13 mouse cellular contexts compared by ENCODE assay signal in genomic region chr7:127134821-127135447, GRCm38 (mm10). TPM values are rescaled to one million over a fixed set of nuclear protein-coding genes. Genes with fewer than 3 reads are reported as not detected.
DNase-seq lines count a peak whose midpoint lies in the region; ATAC-seq and TF ChIP-seq lines count a peak whose summit lies in the region.
"Had no signal": no experiment of that assay in that cellular context is flagged by ENCODE, and none has a peak within 500 bp of the region (broad histone marks: within the 10 kb centered on the region; RNA-seq: fewer than 3 reads in every experiment).

No protein-coding gene starts in this region.

- DNase-seq in G1E (ENCODE audit: low spot score) = no peak
- peak; percentile 62 for DNase-seq in thymus, adult 2 months
- no peak for DNase-seq in stomach, postnatal 0 days (ENCODE audit: low spot score)
- DNase-seq in frontal cortex, postnatal 36 days (ENCODE audit: low spot score in 2 of 2) = no peak
- DNase-seq in Muller cell, postnatal 12 days (ENCODE audit: inconsistent ontology term) = no peak
- DNase-seq: cerebellum, adult 2 months; gastrocnemius, postnatal 10 days; heart, postnatal 14 days; kidney, adult 2 months had no signal

- WGBS in thymus, adult 2 months = 16% methylated on average over 11 of the region's 11 CpGs
- WGBS in stomach, postnatal 0 days = 70% methylated on average over 11 of the region's 11 CpGs

- H3K9me3 ChIP-seq in G1E (replicated peaks) = no peaks in the 10 kb centered on the region
- H3K9me3 ChIP-seq in erythroblast, embryonic 14.5 days (ENCODE audit: control insufficient read depth, low read length) = no peaks in the 10 kb centered on the region
- no peaks in the 10 kb centered on the region for H3K9me3 ChIP-seq in stomach, postnatal 0 days (ENCODE audit: control insufficient read depth, low read length)
- H3K9me3 ChIP-seq: embryonic facial prominence, embryonic 15.5 days had no signal

- TF ChIP-seq EP300 in stomach, postnatal 0 days (optimal IDR thresholded peaks at IDR 0.05) = no peak

- ATAC-seq in G1E (ENCODE audit: extremely low read depth, insufficient number of reproducible peaks, low FRiP score, poor library complexity, severe bottlenecking) = no peak
- ATAC-seq in megakaryocyte-erythroid progenitor cell, adult 5-6 weeks (replicated peaks; ENCODE audit: low FRiP score, low TSS enrichment, poor library complexity, severe bottlenecking) = peak; percentile 40; the same call in 1 of the 2 replicates
- ATAC-seq in stomach, postnatal 0 days (ENCODE audit: low FRiP score, low TSS enrichment) = no peak

- H3K27me3 ChIP-seq in G1E (ENCODE audit: insufficient read depth, low read length) = no peaks in the 10 kb centered on the region
- no peaks in the 10 kb centered on the region for H3K27me3 ChIP-seq in erythroblast, embryonic 14.5 days (ENCODE audit: control insufficient read depth)
- no peaks in the 10 kb centered on the region for H3K27me3 ChIP-seq in thymus, adult 2 months (ENCODE audit: control insufficient read depth, insufficient read depth, low read length)
- no peaks in the 10 kb centered on the region for H3K27me3 ChIP-seq in stomach, postnatal 0 days (ENCODE audit: control insufficient read depth, insufficient read depth, low read length)
- H3K27me3 ChIP-seq: embryonic facial prominence, embryonic 15.5 days had no signal

- H3K4me2 ChIP-seq in stomach, postnatal 0 days (replicated peaks; ENCODE audit: low read depth) = no peak overlapping the region
- H3K4me2 ChIP-seq: embryonic facial prominence, embryonic 15.5 days had no signal

- H3K9ac ChIP-seq in stomach, postnatal 0 days (ENCODE audit: low read length) = no peak overlapping the region
- H3K9ac ChIP-seq: embryonic facial prominence, embryonic 15.5 days had no signal

- no peak for TF ChIP-seq POLR2A in thymus, adult 2 months (IDR thresholded peaks at IDR 0.05; ENCODE audit: control insufficient read depth, extremely low read depth, insufficient read depth, low read length, poor library complexity)

- H3K36me3 ChIP-seq in G1E (replicated peaks) = peaks cover 71% of the 10 kb centered on the region
- peaks cover 26% of the 10 kb centered on the region for H3K36me3 ChIP-seq in erythroblast, embryonic 14.5 days (ENCODE audit: control insufficient read depth)
- H3K36me3 ChIP-seq in thymus, adult 2 months (ENCODE audit: control insufficient read depth, insufficient read depth, low read length) = no peaks in the 10 kb centered on the region
- H3K36me3 ChIP-seq in stomach, postnatal 0 days (ENCODE audit: control insufficient read depth, insufficient read depth, low read length) = no peaks in the 10 kb centered on the region
- H3K36me3 ChIP-seq: embryonic facial prominence, embryonic 15.5 days had no signal

- peak overlapping the region; percentile 7; the same call in 1 of the 2 replicates for H3K27ac ChIP-seq in thymus, adult 2 months (ENCODE audit: control insufficient read depth, insufficient read depth, low read length)
- no peak overlapping the region for H3K27ac ChIP-seq in stomach, postnatal 0 days (replicated peaks)
- H3K27ac ChIP-seq: embryonic facial prominence, embryonic 15.5 days; macrophage had no signal

- no peak for TF ChIP-seq CTCF in G1E (IDR thresholded peaks at IDR 0.05; ENCODE audit: low read depth, low read length)
- TF ChIP-seq CTCF in thymus, adult 2 months (IDR thresholded peaks at IDR 0.05; ENCODE audit: borderline replicate concordance, control insufficient read depth, extremely low read depth, insufficient read depth, low read length, poor library complexity) = no peak
- TF ChIP-seq CTCF in stomach, postnatal 0 days (IDR thresholded peaks at IDR 0.05; ENCODE audit: low read depth) = no peak

- peak overlapping the region; percentile 75 for H3K4me3 ChIP-seq in G1E (ENCODE audit: low read depth, low read length)
- peak overlapping the region; percentile 13 for H3K4me3 ChIP-seq in erythroblast, embryonic 14.5 days (replicated peaks)
- peak overlapping the region; percentile 13 for H3K4me3 ChIP-seq in thymus, adult 2 months (ENCODE audit: control insufficient read depth, insufficient read depth, low read length)
- no peak overlapping the region for H3K4me3 ChIP-seq in stomach, postnatal 0 days (ENCODE audit: low read depth, low read length)
- H3K4me3 ChIP-seq: embryonic facial prominence, embryonic 15.5 days had no signal

- H3K4me1 ChIP-seq in G1E (ENCODE audit: insufficient read depth, low read depth, low read length) = peaks cover 85% of the 10 kb centered on the region
- peaks cover 65% of the 10 kb centered on the region for H3K4me1 ChIP-seq in erythroblast, embryonic 14.5 days (ENCODE audit: control insufficient read depth)
- H3K4me1 ChIP-seq in thymus, adult 2 months (replicated peaks; ENCODE audit: control insufficient read depth, insufficient read depth, low read length) = peaks cover 43% of the 10 kb centered on the region
- H3K4me1 ChIP-seq in stomach, postnatal 0 days (replicated peaks; ENCODE audit: control insufficient read depth, insufficient read depth) = no peaks in the 10 kb centered on the region
- H3K4me1 ChIP-seq: embryonic facial prominence, embryonic 15.5 days had no signal

RNA-seq across cellular contexts. Expression of gene Spn, which starts 2.7 kb away (rescaled TPM):
- 52.8 and 55.4 TPM in 2 replicates for total RNA-seq in G1E (2014; fragmentation: Nextera tagmentation)
- total RNA-seq in G1E (2017) = 251 and 278 TPM in 2 replicates
- polyA plus RNA-seq in G1E (2012) = 81.4 and 90.2 TPM in 2 replicates
- polyA plus RNA-seq in erythroblast, embryonic 14.5 days (2012) = 0.52 and 0.83 TPM in 2 replicates
- total RNA-seq in megakaryocyte-erythroid progenitor cell, adult 5-6 weeks (2014; fragmentation: Nextera tagmentation) = 134 and 142 TPM in 2 replicates
- 294 and 351 TPM in 2 replicates for total RNA-seq in megakaryocyte-erythroid progenitor cell, adult 5-6 weeks (2017)
- polyA plus RNA-seq in thymus, adult 2 months (2012; rRNA removed) = 135 and 157 TPM in 2 replicates
- polyA plus RNA-seq in stomach, postnatal 0 days (2015; fragmentation: Nextera tagmentation; extraction: Ambion mirVana) = 0.21 and 0.22 TPM in 2 replicates

RNA-seq across cellular contexts. Expression of gene Qprt, which starts 12.9 kb away (rescaled TPM):
- total RNA-seq in G1E (2014; fragmentation: Nextera tagmentation) (4.5 and 8.0 TPM in 2 replicates), G1E (2017) (2.0 and 3.7 TPM in 2 replicates)
- 1.2 and 1.9 TPM in 2 replicates for polyA plus RNA-seq in G1E (2012)
- polyA plus RNA-seq in erythroblast, embryonic 14.5 days (2012) = 0.12 and 0.17 TPM in 2 replicates
- 4.4 and 8.2 TPM in 2 replicates for total RNA-seq in megakaryocyte-erythroid progenitor cell, adult 5-6 weeks (2014; fragmentation: Nextera tagmentation)
- 1.7 and 5.3 TPM in 2 replicates for total RNA-seq in megakaryocyte-erythroid progenitor cell, adult 5-6 weeks (2017)
- 8.0 and 10.1 TPM in 2 replicates for polyA plus RNA-seq in thymus, adult 2 months (2012; rRNA removed)
- polyA plus RNA-seq in stomach, postnatal 0 days (2015; fragmentation: Nextera tagmentation; extraction: Ambion mirVana) = 0.89 and 1.4 TPM in 2 replicates
- total RNA-seq: heart, postnatal 14 days had no signal
- polyA plus RNA-seq: macrophage had no signal

RNA-seq across cellular contexts. Expression of gene AI467606, which starts 43.8 kb away (rescaled TPM):
- total RNA-seq in G1E (2014; fragmentation: Nextera tagmentation) (39.5 and 42.1 TPM in 2 replicates), G1E (2017) (42.2 and 50.8 TPM in 2 replicates)
- 134 and 143 TPM in 2 replicates for polyA plus RNA-seq in G1E (2012)
- polyA plus RNA-seq in erythroblast, embryonic 14.5 days (2012) = 1.2 and 1.4 TPM in 2 replicates
- total RNA-seq in megakaryocyte-erythroid progenitor cell, adult 5-6 weeks (2014; fragmentation: Nextera tagmentation) = 17.6 and 18.5 TPM in 2 replicates
- total RNA-seq in megakaryocyte-erythroid progenitor cell, adult 5-6 weeks (2017) = 14.2 and 17.9 TPM in 2 replicates
- polyA plus RNA-seq in thymus, adult 2 months (2012; rRNA removed) = 518 and 532 TPM in 2 replicates
- polyA plus RNA-seq in stomach, postnatal 0 days (2015; fragmentation: Nextera tagmentation; extraction: Ambion mirVana) = 4.0 and 4.1 TPM in 2 replicates

RNA-seq across cellular contexts. Expression of gene Zg16, which starts 47.8 kb away (rescaled TPM):
- total RNA-seq in G1E (2014; fragmentation: Nextera tagmentation) (2.9 TPM in 1 of 2 replicates, not detected in the other), G1E (2017) (0.17 TPM in 1 of 2 replicates, not detected in the other)
- not detected in 2 replicates for polyA plus RNA-seq in G1E (2012)
- not detected in 2 replicates for polyA plus RNA-seq in erythroblast, embryonic 14.5 days (2012)
- 61.9 and 97.7 TPM in 2 replicates for total RNA-seq in megakaryocyte-erythroid progenitor cell, adult 5-6 weeks (2014; fragmentation: Nextera tagmentation)
- 27.8 and 47.2 TPM in 2 replicates for total RNA-seq in megakaryocyte-erythroid progenitor cell, adult 5-6 weeks (2017)
- 0.73 and 1.2 TPM in 2 replicates for polyA plus RNA-seq in thymus, adult 2 months (2012; rRNA removed)
- polyA plus RNA-seq in stomach, postnatal 0 days (2015; fragmentation: Nextera tagmentation; extraction: Ambion mirVana) = 1.8 and 2.0 TPM in 2 replicates
- total RNA-seq: gastrocnemius, postnatal 10 days; heart, postnatal 14 days had no signal
- polyA plus RNA-seq: embryonic facial prominence, embryonic 15.5 days; kidney, adult 2 months; macrophage had no signal

Comparison
In these comparisons a context has a peak if more than half of its experiments do, and no peak if none do; other contexts are left out.
1. RNA of gene Spn, which starts 2.7 kb away (polyA plus RNA-seq): 135 to 157 TPM in thymus, adult 2 months and 81.4 to 90.2 TPM in G1E; 0.52 to 0.83 TPM in erythroblast, embryonic 14.5 days and 0.21 to 0.22 TPM in stomach, postnatal 0 days; every median in the first group is over 10 times any median in the second.
2. RNA of gene AI467606, which starts 43.8 kb away (polyA plus RNA-seq): 518 to 532 TPM in thymus, adult 2 months and 134 to 143 TPM in G1E; 4.0 to 4.1 TPM in stomach, postnatal 0 days and 1.2 to 1.4 TPM in erythroblast, embryonic 14.5 days; every median in the first group is over 10 times any median in the second.